Mouse (Mus musculus) left cerebral cortex, adult 2 months (tissue): ENCODE results near the gene Slc6a18. TPM values are rescaled to one million over a fixed set of nuclear protein-coding genes. Genes with fewer than 3 reads are reported as not detected.

Experiments
- DNase-seq, 2 experiments: peaks; one replicate each; pipeline ENCODE4 v3.0.0; 2021 to 2022; ENCODE audit warnings: low spot score in 2 of 2, mixed read lengths in 1 of 2; ENCODE audit errors: extremely low spot score in 1 of 2
- H3K27ac ChIP-seq: fragments of 200-600 bp; 2 replicates; pipeline ENCODE4 v1.8.1; 2022
- H3K4me3 ChIP-seq: fragments of 200-600 bp; 2 replicates; pipeline ENCODE4 v1.8.1; 2022
- CTCF ChIP-seq: fragments of 200-600 bp; IDR thresholded peaks from 2 replicates; pipeline ENCODE4 v1.8.1; 2022; ENCODE audit warnings: antibody characterized with exemption, mild to moderate bottlenecking, moderate library complexity
- intact Hi-C: fragments of 180-260 bp; cut with DNase I; formaldehyde crosslinking; loops from one replicate; pipeline ENCODE4 v1.15.1; 2025
- total RNA-seq, 2 experiments: library from RNA; stranded (reverse); gene quantifications; 2 replicates each; pipeline ENCODE4 v1.2.3; 2021

Gene Slc6a18
- total RNA-seq, 2 experiments from 2014 or later, result not detected

- DNase-seq, result no peak
- no peak overlapping the region for H3K4me3 ChIP-seq
- intact Hi-C loops, result no loop called here
- TF ChIP-seq CTCF, result no peak
- no peak overlapping the region for H3K27ac ChIP-seq
These were observed 25.0 kb upstream of the Slc6a18 start for GRCm38 (mm10) chr13:73702776-73703175.

- no peak for DNase-seq
- Histone ChIP-seq H3K27ac (no peak overlapping the region), H3K4me3 (no peak overlapping the region)
- intact Hi-C loops, result no loop called here
- TF ChIP-seq CTCF, result no peak
These were observed 23.5 kb upstream of the Slc6a18 start for GRCm38 (mm10) chr13:73701161-73701883.

GRCm38 (mm10) chr13:73700554-73700953 is 22.7 kb upstream of the Slc6a18 start:
- no peak for TF ChIP-seq CTCF
- Histone ChIP-seq H3K4me3 (no peak overlapping the region), H3K27ac (no peak overlapping the region)
- DNase-seq, result no peak
- intact Hi-C loops, result no loop called here

- no peak for DNase-seq
- Histone ChIP-seq H3K27ac (no peak overlapping the region), H3K4me3 (no peak overlapping the region)
- TF ChIP-seq CTCF, result no peak
- intact Hi-C loops, result loop anchor here (10.0 kb wide), 1 partner anchor 275 kb away; no protein-coding TSS in a partner anchor
These were observed 21.9 kb upstream of the Slc6a18 start for GRCm38 (mm10) chr13:73699714-73700113.

DNA sequence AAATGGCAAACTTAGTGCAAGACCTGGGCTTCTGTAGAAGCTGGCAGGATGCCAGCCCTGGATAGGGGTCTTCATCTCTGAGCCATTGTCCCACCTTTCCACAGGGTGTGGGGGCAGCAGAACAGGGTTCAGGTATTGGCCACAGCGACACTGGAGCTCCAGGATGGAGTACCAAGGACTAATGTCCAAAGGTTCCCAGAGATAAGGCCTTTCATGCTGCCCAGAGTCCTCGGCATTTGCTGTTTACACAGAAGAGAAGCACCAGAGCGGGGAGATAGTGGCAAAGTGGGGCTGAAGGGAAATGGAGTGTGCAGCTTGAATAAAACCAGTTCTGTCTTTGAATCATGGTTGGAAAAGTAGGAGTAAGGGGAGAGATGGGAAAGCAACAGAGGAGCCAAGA is 18.7 kb upstream of the Slc6a18 start:
- Histone ChIP-seq H3K27ac (no peak overlapping the region), H3K4me3 (no peak overlapping the region)
- no peak for DNase-seq
- intact Hi-C loops, result loop anchor here (10.0 kb wide), 1 partner anchor 272 kb away; no protein-coding TSS in a partner anchor
- TF ChIP-seq CTCF, result no peak

- Histone ChIP-seq H3K4me3 (no peak overlapping the region), H3K27ac (no peak overlapping the region)
- no peak for TF ChIP-seq CTCF
- intact Hi-C loops, result loop anchor here (5.0 to 10.0 kb wide), 2 partner anchors 183 to 270 kb away; no protein-coding TSS in a partner anchor
- no peak for DNase-seq
These were observed 17.1 kb upstream of the Slc6a18 start for GRCm38 (mm10) chr13:73694972-73695371.

GRCm38 (mm10) chr13:73693333-73693732 is 15.5 kb upstream of the Slc6a18 start:
- DNase-seq, result no peak
- Histone ChIP-seq H3K27ac (no peak overlapping the region), H3K4me3 (no peak overlapping the region)
- no peak for TF ChIP-seq CTCF
- intact Hi-C loops, result loop anchor here (5.0 to 10.0 kb wide), 2 partner anchors 181 to 269 kb away; no protein-coding TSS in a partner anchor

DNA sequence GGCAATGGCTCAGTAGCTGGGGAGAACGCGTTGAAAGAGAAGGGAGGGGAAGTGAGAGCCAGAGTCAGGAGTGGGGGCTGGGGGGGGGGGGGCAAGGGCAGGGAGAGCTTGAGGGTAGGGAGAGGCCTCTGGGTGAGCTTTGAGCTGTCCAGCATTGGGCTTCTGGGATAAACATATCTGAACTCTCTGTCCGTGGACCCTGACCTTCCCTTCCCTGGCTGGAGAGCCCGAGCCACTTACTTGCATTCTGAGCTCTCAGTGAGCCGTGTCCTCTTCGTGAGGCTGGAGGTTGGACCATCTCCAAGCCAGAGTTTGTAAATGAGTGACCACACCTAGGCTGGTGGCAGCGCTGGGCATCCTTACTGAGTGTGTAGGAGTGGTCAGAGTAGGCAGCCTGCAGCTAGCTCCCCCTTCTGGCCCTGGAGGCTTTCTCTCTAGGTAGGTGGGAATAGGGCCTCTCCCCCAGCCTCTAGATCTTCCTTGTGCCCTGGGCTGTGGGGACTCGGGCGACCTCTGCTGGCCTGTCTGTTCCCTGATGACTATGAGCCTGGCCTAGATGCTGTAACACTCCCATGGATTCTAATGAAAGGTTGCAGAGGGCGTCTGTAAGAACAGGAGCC is 14.5 kb upstream of the Slc6a18 start:
- intact Hi-C loops, result loop anchor here (1.0 to 10.0 kb wide), 3 partner anchors 46 to 268 kb away; no protein-coding TSS in a partner anchor
- peak; percentile 70 for TF ChIP-seq CTCF

GRCm38 (mm10) chr13:73688934-73689333 is 11.1 kb upstream of the Slc6a18 start:
- H3K4me3 ChIP-seq, result no peak overlapping the region
- H3K27ac ChIP-seq, result no peak overlapping the region
- DNase-seq, result no peak
- no peak for TF ChIP-seq CTCF
- intact Hi-C loops, result no loop called here

More for the DNA sequence above, 14.5 kb upstream of the Slc6a18 start:
- Histone ChIP-seq H3K4me3 (no peak overlapping the region), H3K27ac (no peak overlapping the region)
- peak; percentile 43 to 53 for DNase-seq

DNA sequence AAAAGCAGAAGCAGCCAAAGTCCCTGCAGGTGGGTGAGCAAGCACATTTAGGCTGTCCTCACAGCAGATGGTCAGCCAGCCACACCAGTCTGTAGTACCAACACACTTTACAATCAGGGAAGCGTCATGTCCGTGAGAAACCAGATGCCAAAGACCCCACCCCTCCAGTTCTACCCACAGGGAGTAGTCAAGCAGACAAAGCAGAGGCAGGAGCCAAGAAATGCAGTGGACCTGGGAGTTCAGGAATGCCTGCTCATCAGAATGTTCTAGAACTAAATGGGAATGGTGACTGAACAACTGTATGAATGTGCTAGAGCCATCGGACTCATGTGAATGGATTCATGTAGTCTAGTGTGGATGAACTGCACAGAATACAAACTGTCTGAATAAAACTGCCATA is 9.8 kb upstream of the Slc6a18 start:
- intact Hi-C loops, result no loop called here
- no peak overlapping the region for H3K4me3 ChIP-seq
- no peak for TF ChIP-seq CTCF
- H3K27ac ChIP-seq, result no peak overlapping the region
- DNase-seq, result no peak

GRCm38 (mm10) chr13:73685502-73685901 is 7.7 kb upstream of the Slc6a18 start:
- no peak overlapping the region for H3K27ac ChIP-seq
- intact Hi-C loops, result no loop called here
- no peak overlapping the region for H3K4me3 ChIP-seq
- no peak for TF ChIP-seq CTCF
- no peak for DNase-seq

GRCm38 (mm10) chr13:73684412-73684811 is 6.6 kb upstream of the Slc6a18 start:
- no peak overlapping the region for H3K27ac ChIP-seq
- intact Hi-C loops, result no loop called here
- no peak overlapping the region for H3K4me3 ChIP-seq
- no peak for TF ChIP-seq CTCF
- no peak for DNase-seq
